Mouse (Mus musculus) liver, adult 2 months (tissue): ENCODE results near the gene Cux1.

Experiments used
- CTCF ChIP-seq: fragments of 200-500 bp; IDR thresholded peaks from 2 replicates; pipeline ENCODE4 v1.5.1; 2011; ENCODE audit warnings: low read depth, low read length, control low read depth
- POLR2A ChIP-seq: fragments of 200-500 bp; IDR thresholded peaks from 2 replicates; pipeline ENCODE4 v1.6.1; 2011; ENCODE audit warnings: low read length, control low read depth; ENCODE audit not compliant: insufficient read depth; ENCODE audit errors: extremely low read depth

DNA sequence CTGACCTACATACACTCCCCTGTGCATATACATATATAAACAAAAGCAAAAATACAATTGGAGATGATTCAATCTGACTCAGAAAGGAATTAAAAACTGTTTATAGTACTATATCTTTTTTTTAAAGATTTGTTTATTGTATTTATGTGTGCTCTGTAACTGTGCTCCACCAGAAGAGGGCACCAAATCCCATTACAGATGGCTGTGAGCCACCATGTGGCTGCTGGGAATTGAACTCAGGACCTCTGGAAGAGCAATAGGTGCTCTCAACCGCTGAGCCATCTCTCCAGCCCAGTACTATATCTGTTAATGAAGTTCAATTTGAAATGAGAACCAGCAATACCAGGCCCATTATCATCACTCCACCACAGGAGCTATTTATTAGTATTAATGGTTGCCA lies 187.9 kb downstream of the Cux1 start:
- TF ChIP-seq CTCF: peak; percentile 37; the same call in 1 of the 2 replicates
- TF ChIP-seq POLR2A: no peak
